In the genomic region with DNA sequence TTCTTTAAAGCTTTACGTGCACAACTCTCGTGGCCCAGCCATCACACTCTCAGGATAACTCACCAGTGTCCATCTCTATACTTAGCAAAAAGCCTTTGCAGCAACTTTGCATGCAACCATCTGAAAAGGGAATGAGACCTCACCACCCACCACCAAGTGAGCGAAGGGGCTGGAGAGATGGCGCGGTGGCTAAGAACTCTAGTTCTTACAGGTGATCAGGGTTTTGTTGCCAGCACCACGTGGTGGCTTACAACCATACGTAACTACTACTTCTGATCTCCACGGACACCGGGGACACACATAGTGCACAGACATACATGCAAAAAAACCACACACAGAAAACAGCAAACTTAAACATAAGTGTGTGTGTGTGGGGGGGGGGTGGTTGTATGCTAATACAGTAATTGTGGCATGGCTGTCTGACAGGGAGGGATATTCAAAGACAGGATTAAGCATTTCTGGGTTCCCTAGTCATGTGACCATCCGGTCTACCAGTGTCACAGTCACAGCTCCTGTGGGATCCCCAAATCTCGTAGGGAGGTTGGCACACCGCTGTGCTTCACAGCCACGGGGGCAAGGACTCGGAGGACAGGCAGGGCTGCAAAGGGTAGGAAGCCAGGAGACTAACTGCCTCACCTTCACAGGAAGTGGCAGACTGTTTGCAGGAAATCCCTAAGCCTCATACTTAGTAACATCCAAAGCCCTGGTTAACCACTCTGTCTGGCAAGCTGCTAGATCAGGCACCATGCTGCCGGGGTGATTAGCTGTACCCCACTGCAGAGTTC, we compare ENCODE assay signal across 14 mouse cellular contexts. TPM values are rescaled to one million over a fixed set of nuclear protein-coding genes. Genes with fewer than 3 reads are reported as not detected.
DNase-seq lines count a peak whose midpoint lies in the region; ATAC-seq and TF ChIP-seq lines count a peak whose summit lies in the region.
"Had no signal": no experiment of that assay in that cellular context is flagged by ENCODE, and none has a peak within 500 bp of the region (broad histone marks: within the 10 kb centered on the region; RNA-seq: fewer than 3 reads in every experiment).

No protein-coding gene starts in this region.

- H3K27me3 ChIP-seq in spleen, adult 2 months (ENCODE audit: control insufficient read depth, insufficient read depth, low read length): no peaks in the 10 kb centered on the region
- H3K27me3 ChIP-seq: limb, embryonic 15.5 days had no signal

- H3K4me3 ChIP-seq in spleen, adult 2 months (ENCODE audit: extremely low read depth, insufficient read depth, insufficient read length): no peak overlapping the region; the same call in 1 of the 2 replicates
- H3K4me3 ChIP-seq: kidney, embryonic 15.5 days; limb, embryonic 15.5 days; midbrain, embryonic 12.5 days had no signal

- no peak for TF ChIP-seq CTCF in spleen, adult 2 months (IDR thresholded peaks at IDR 0.05; ENCODE audit: extremely low read depth, insufficient read depth, insufficient read length, insufficient replicate concordance)

- H3K36me3 ChIP-seq in spleen, adult 2 months (ENCODE audit: control insufficient read depth, insufficient read depth, low read length): peaks cover 6% of the 10 kb centered on the region
- H3K36me3 ChIP-seq: G1E; kidney, embryonic 15.5 days; limb, embryonic 15.5 days; midbrain, embryonic 12.5 days had no signal

- peaks cover 37% of the 10 kb centered on the region; the same call in 1 of the 2 replicates for H3K4me1 ChIP-seq in spleen, adult 2 months (ENCODE audit: control insufficient read depth, insufficient read depth, insufficient read length)
- H3K4me1 ChIP-seq: limb, embryonic 15.5 days; midbrain, embryonic 12.5 days had no signal

- H3K27ac ChIP-seq in spleen, adult 2 months (ENCODE audit: insufficient read depth, low read length): peak overlapping the region; percentile 83
- H3K27ac ChIP-seq: hindbrain, embryonic 14.5 days; kidney, embryonic 15.5 days; limb, embryonic 15.5 days; midbrain, embryonic 12.5 days had no signal

- ATAC-seq in common myeloid progenitor, adult 5-6 weeks (replicated peaks; ENCODE audit: low read depth, poor library complexity, severe bottlenecking): peak; percentile 60
- ATAC-seq in megakaryocyte, adult 5-6 weeks (ENCODE audit: poor library complexity, severe bottlenecking): peak; percentile 41

- TF ChIP-seq POLR2A in spleen, adult 2 months (IDR thresholded peaks at IDR 0.05; ENCODE audit: low read depth, low read length): peak; percentile 31; the same call in 1 of the 2 replicates

- WGBS in spleen, adult 2 months: 38% methylated on average over 15 of the region's 15 CpGs

- peak in 1 of 2 experiments; percentile 36 for DNase-seq in spleen, adult 2 months (ENCODE audit: low read depth in 1 of 2, low spot score in 2 of 2)
- DNase-seq in spleen, adult 18-20 months: no peak
- peak; percentile 86 for DNase-seq in thymus, postnatal 25 days
- DNase-seq in frontal cortex, postnatal 10 days (ENCODE audit: low spot score in 2 of 2): no peak
- no peak for DNase-seq in adrenal gland, adult 18-20 months (ENCODE audit: low spot score in 2 of 2)
- no peak for DNase-seq in adrenal gland, postnatal 25 days
- DNase-seq: adrenal gland, adult 2 months had no signal

RNA-seq across cellular contexts. Expression of a gene that starts 21.8 kb away (rescaled TPM):
- polyA plus RNA-seq in spleen, adult 2 months (2012; rRNA removed): 33.1 and 48.3 TPM in 2 replicates
- total RNA-seq in common myeloid progenitor, adult 5-6 weeks (2017): 14.2 and 17.5 TPM in 2 replicates
- total RNA-seq in megakaryocyte, adult 5-6 weeks (2015): 14.4 and 14.7 TPM in 2 replicates
- 11.7 and 13.1 TPM in 2 replicates for total RNA-seq in megakaryocyte, adult 5-6 weeks (2017)
- total RNA-seq in adrenal gland, adult 18-20 months (2021): 1 to 10 TPM in 1 of 2 experiments, under 1 TPM in 1; 0.99 to 2.1 TPM
- 8.9 and 12.1 TPM in 2 replicates for total RNA-seq in adrenal gland, postnatal 25 days (2021)

RNA-seq across cellular contexts. Expression of a gene that starts 32.5 kb away (rescaled TPM):
- polyA plus RNA-seq in spleen, adult 2 months (2012; rRNA removed): 2.6 and 4.6 TPM in 2 replicates
- 1.1 and 4.4 TPM in 2 replicates for total RNA-seq in common myeloid progenitor, adult 5-6 weeks (2017)
- 0.14 and 0.33 TPM in 2 replicates for total RNA-seq in megakaryocyte, adult 5-6 weeks (2015)
- total RNA-seq in megakaryocyte, adult 5-6 weeks (2017): 0.24 and 1.2 TPM in 2 replicates
- total RNA-seq in adrenal gland, adult 18-20 months (2021): 1 to 10 TPM; 5.4 to 6.6 TPM
- 6.9 TPM in 2 replicates for total RNA-seq in adrenal gland, postnatal 25 days (2021)
